Mouse (Mus musculus): Measurements from ENCODE around the gene Slitrk6.

The Slitrk6 gene

GRCm38 (mm10) chr14:110754484-110755307 lies at the start of gene Slitrk6:
Gene Slitrk6 (minus strand): TSS chr14:110755149.
- DNase-seq: no peak

- DNase-seq: no peak
These were observed 22.6 kb upstream of the Slitrk6 start for GRCm38 (mm10) chr14:110777546-110777945.

DNA sequence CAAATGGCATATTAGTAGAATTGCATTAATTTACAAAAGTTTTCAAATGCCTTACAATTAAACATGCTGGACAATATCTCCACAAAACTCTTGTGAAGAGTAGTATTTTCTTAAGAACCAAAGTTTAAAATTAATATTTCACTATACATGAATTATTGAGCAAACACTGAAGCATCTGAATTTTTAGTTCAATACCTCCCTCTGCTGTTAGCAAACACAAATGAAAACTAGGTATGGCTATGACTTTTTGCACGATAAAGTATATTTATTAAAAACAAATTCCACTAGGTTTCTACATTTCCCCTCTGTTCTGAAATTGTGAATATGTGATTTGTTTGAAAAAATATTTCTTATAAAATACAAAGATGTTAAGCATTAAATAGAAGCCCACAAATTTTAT lies 15.7 kb upstream of the Slitrk6 start:
- no peak for DNase-seq

DNA sequence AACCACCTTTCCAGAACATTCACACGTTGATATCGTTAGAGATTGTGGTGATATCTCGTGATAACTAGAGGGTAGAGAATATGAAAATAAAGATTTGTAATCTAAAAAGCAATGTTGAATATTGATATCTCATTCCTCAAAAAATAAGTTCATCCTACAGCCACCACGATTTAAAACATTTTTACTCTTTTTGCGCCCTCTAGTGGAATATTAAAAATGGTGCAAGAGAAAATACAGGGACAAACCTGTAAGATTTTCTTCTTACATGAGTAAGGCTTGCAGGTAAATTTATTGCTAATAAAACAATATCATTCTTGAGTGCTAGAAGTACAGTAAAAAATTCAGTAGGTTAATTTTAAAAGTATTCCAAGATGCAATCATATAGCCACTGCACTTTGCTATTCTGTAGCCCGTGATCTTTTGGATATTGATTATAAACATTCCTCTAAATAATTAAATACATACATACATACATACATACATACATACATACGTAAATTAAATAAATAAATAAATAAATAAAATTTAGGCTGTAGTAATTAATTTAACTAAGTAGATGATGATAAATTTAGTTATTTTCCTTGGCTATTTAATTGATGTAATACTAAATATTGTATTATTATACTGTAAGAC lies 7.8 kb upstream of the Slitrk6 start:
- no peak for DNase-seq

DNA sequence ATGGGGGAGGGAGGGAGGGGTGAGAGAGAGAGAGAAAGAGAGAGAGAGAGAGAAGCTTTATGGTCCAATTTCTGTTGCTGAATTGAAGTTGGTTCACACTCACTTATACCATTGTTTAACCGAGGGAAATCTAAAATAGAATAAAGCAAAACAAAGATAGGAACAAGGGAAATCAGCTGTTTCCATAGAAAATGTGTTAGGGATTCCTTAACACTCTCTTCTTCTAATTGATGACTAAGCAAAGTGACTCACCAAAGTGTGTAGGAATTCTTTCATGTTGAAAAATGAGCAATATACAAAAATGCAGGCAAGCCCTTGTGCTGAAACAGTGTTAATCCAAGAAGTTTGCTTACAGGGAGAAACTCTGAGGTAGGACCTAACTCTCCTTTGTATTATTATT lies 6.0 kb upstream of the Slitrk6 start:
- DNase-seq: no peak

DNA sequence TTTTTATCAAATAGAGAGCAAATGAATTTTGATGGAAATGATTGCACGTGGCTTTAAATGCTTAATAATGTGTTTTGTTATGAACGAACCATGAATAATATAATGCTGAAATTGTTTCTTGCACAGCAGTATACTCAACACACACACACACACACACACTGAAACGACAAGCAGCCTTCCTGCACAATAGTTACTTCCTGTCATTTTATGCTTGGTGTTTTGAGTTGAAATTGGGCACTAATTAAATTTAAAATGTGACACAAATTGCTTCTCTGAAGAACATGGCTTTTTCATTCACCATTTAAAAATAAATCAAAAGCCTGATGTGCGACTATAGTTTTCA lies 330 bp upstream of the Slitrk6 start:
- DNase-seq: no peak

DNA sequence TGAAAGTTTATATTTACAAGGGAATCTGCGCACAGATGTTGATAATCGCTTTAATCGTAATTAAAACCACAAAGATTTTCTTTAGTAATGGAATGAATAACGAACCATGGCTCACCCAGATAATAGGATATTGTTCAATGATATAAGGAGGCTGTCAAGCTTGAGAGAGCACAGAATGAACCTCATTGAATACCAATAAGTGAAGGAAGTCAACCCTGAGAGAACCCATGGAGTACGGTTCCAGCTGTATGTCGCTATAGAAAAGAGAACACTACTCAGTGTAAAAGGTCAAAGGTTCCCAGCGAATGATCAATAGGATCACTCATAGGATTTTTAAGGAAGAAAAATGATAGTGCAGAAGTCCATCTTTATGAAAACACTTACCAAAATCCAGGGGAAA lies 15.1 kb downstream of the Slitrk6 start:
- no peak for DNase-seq

- no peak for DNase-seq
These were observed 15.6 kb downstream of the Slitrk6 start for GRCm38 (mm10) chr14:110739368-110739767.

GRCm38 (mm10) chr14:110728344-110728910 lies 26.5 kb downstream of the Slitrk6 start:
- DNase-seq: no peak

DNA sequence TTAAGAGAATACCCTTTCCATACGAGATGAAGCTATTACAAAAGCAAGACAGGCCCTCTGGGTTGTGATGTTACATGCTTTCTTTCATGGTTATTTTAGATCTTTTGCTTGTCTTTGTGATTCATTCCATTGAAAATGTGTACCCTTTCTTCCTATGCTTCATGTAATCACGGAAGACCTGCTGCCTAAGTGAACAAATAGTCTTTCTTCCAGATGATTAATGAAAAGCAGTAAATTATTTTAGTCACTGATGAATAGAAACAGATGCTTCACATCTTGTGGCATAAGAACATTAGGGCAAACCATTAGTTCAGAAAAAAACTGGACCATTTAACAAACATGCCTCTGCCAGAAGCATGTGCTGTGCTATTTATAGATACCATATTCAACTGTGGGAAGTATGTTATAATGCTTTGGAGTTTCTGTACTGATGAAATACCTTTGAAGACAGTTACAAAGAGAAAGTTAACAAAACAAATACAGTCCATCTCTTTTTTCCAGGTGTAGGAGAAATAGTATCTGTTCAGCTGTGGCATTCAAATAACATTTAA lies 30.8 kb downstream of the Slitrk6 start:
- no peak for DNase-seq
